Mouse (Mus musculus): ENCODE data around the gene Rpgrip1. TPM values are rescaled to one million over a fixed set of nuclear protein-coding genes. Genes with fewer than 3 reads are reported as not detected.
"Not testable (repeated sequence)": the region's sequence is repeated elsewhere in the genome, so short reads cannot be mapped to it uniquely, and the experiment has no call there.

Gene Rpgrip1
- total RNA-seq (2014; rRNA removed) (2.9 and 10.9 TPM in 2 replicates), polyA plus RNA-seq (2015; fragmentation: Nextera tagmentation; extraction: Ambion mirVana) (53.4 and 53.7 TPM in 2 replicates)

DNA sequence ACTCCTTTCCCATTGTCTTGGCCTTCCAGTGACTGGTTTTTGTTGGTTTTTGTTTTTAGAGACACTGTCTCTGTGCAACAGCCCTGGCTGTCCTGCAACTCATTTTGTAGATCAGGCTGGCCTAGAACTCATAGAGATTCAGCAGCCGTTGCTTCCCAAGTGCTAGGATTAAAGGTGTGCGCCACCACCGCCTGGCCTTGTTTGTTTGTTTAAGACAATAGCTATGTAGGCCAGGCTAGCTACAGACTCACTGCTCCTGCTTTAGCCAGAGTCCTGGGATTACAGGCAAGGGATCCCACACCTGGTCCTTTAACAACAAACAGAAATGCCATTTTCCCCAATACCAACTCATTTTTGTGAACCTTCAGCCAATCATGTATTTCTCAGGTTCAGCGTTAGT lies at the start of gene Rpgrip1:
Gene Rpgrip1, plus strand, starts transcription at position 359 of the 400 bp plus-strand sequence.
- DNase-seq (ENCODE audit: low spot score) (no peak), ATAC-seq (no peak)
- H3K4me3 ChIP-seq (ENCODE audit: low read length) = no peak within 1 kb of the TSS
- 84% methylated on average over 4 of the region's 4 CpGs for WGBS
- no peak within 1 kb of the TSS for H3K9ac ChIP-seq (replicated peaks; ENCODE audit: low read length)
- no peaks in the 10 kb centered on the region for H3K27me3 ChIP-seq (ENCODE audit: insufficient read depth, low read length)
- TF ChIP-seq CTCF (IDR thresholded peaks at IDR 0.05; ENCODE audit: low read depth) = no peak
- no peak within 1 kb of the TSS for H3K27ac ChIP-seq
- no peaks in the 10 kb centered on the region for H3K36me3 ChIP-seq (ENCODE audit: insufficient read depth, low read length)
- H3K4me2 ChIP-seq (ENCODE audit: low read depth, low read length) = no peak within 1 kb of the TSS
- H3K9me3 ChIP-seq (ENCODE audit: low read length) = no peaks in the 10 kb centered on the region
- H3K4me1 ChIP-seq (ENCODE audit: insufficient read depth, low read length) = no peaks in the 10 kb centered on the region

DNA sequence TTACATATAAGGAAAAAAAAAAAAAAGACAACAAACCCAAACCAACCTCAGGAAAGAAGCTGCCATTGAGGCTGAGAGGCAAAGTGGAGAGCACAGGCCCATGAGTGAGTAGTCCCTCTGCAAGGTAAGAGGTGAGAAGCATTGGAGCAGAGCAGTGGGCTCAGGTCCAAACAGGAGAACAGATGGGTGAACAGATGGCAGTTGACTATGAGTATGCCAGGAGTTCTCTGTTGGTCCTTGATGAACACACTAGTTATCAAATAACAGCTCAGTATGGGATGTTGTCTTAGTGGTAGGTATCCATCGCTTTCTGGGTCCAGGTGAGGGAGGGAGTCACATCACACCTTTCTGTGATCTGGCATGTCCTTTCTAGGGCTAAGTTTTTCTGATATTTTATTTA lies 49.7 kb upstream of the Rpgrip1 start:
- no peak overlapping the region for H3K4me2 ChIP-seq (ENCODE audit: low read depth, low read length)
- no peaks in the 10 kb centered on the region for H3K4me1 ChIP-seq (ENCODE audit: insufficient read depth, low read length)
- H3K4me3 ChIP-seq (ENCODE audit: low read length) = no peak overlapping the region
- no peak for TF ChIP-seq CTCF (IDR thresholded peaks at IDR 0.05; ENCODE audit: low read depth)
- DNase-seq (ENCODE audit: low spot score) (peak; percentile 53), ATAC-seq (peak; percentile 35; the same call in 1 of the 2 replicates)
- H3K27ac ChIP-seq = no peak overlapping the region
- WGBS = 61% methylated on average over 1 of the region's 1 CpGs
- H3K9ac ChIP-seq (replicated peaks; ENCODE audit: low read length) = no peak overlapping the region
- no peaks in the 10 kb centered on the region for H3K36me3 ChIP-seq (ENCODE audit: insufficient read depth, low read length)
- no peaks in the 10 kb centered on the region for H3K27me3 ChIP-seq (ENCODE audit: insufficient read depth, low read length)
- no peaks in the 10 kb centered on the region for H3K9me3 ChIP-seq (ENCODE audit: low read length)

- Histone ChIP-seq H3K9ac (replicated peaks; ENCODE audit: low read length) (no peak overlapping the region), H3K4me3 (ENCODE audit: low read length) (no peak overlapping the region), H3K27me3 (ENCODE audit: insufficient read depth, low read length) (no peaks in the 10 kb centered on the region), H3K36me3 (ENCODE audit: insufficient read depth, low read length) (no peaks in the 10 kb centered on the region), H3K4me2 (ENCODE audit: low read depth, low read length) (no peak overlapping the region), H3K27ac (no peak overlapping the region), H3K9me3 (ENCODE audit: low read length) (no peaks in the 10 kb centered on the region), H3K4me1 (ENCODE audit: insufficient read depth, low read length) (no peaks in the 10 kb centered on the region)
- DNase-seq (ENCODE audit: low spot score) = no peak
- 87% methylated on average over 8 of the region's 8 CpGs for WGBS
- ATAC-seq = no peak
- TF ChIP-seq CTCF (IDR thresholded peaks at IDR 0.05; ENCODE audit: low read depth) = no peak
Observed at GRCm38 (mm10) chr14:52061798-52062197, 48.7 kb upstream of the Rpgrip1 start.

DNA sequence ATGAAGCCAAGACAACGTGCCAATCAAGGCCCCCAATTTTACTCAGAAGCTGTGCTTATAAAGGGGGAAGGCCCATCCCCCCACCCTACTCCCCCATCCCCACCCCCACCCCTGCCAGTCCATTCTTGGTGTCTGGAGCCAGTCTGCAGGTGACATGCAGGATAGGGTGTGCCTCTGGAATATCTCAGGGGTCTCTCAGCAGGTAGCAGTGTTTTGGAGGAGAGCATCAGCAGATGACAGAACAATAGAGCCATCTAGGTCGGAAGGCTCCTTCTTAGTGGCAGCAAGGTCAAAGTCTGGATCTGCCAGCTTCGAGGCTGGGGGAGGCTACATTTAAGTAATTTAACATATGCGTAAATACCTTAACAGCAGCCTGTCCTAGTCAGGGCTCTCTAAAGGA lies 44.4 kb upstream of the Rpgrip1 start:
- Histone ChIP-seq H3K27ac (no peak overlapping the region), H3K9me3 (ENCODE audit: low read length) (no peaks in the 10 kb centered on the region), H3K9ac (replicated peaks; ENCODE audit: low read length) (no peak overlapping the region), H3K4me2 (ENCODE audit: low read depth, low read length) (no peak overlapping the region), H3K4me1 (ENCODE audit: insufficient read depth, low read length) (no peaks in the 10 kb centered on the region), H3K27me3 (ENCODE audit: insufficient read depth, low read length) (no peaks in the 10 kb centered on the region), H3K4me3 (ENCODE audit: low read length) (no peak overlapping the region), H3K36me3 (ENCODE audit: insufficient read depth, low read length) (peaks cover 3% of the 10 kb centered on the region)
- ATAC-seq = no peak
- no peak for TF ChIP-seq CTCF (IDR thresholded peaks at IDR 0.05; ENCODE audit: low read depth)
- WGBS = 58% methylated on average over 4 of the region's 4 CpGs
- DNase-seq (ENCODE audit: low spot score) = no peak

DNA sequence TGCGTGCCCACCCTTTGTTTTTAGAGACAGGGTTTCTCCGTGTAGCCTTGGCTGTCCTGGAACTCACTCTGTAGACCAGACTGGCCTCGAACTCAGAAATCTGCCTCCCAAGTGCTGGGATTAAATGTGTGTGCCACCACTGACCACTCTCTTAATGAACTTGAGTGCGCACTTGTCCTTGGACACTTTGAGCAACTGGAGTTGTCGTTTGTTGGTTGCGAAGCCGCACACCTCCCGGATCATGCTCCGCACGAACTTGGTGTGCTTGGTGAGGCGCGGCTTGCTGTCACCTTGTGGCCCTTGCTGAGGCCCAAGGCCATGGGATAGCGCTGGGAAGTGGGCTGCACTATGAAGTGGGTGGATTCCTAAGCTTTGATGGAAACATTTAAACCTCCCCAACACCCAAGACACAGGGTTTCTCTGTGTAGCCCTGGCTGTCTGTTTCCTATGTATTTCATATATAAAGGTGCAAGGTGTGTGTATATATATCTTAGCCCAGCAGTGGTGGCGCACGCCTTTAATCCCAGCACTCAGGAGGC lies 38.8 kb upstream of the Rpgrip1 start:
- H3K4me3 ChIP-seq (ENCODE audit: low read length) = no peak overlapping the region
- H3K9ac ChIP-seq (replicated peaks; ENCODE audit: low read length) = no peak overlapping the region
- H3K36me3 ChIP-seq (ENCODE audit: insufficient read depth, low read length) = peaks cover 18% of the 10 kb centered on the region
- no peaks in the 10 kb centered on the region for H3K9me3 ChIP-seq (ENCODE audit: low read length)
- no peak for TF ChIP-seq CTCF (IDR thresholded peaks at IDR 0.05; ENCODE audit: low read depth)
- H3K4me2 ChIP-seq (ENCODE audit: low read depth, low read length) = no peak overlapping the region
- no peaks in the 10 kb centered on the region for H3K27me3 ChIP-seq (ENCODE audit: insufficient read depth, low read length)
- 94% methylated on average over 15 of the region's 15 CpGs for WGBS
- ATAC-seq (0 out of 2 replicates have a peak, but pooled peaks have one; percentile 43), DNase-seq (ENCODE audit: low spot score) (no peak)
- H3K27ac ChIP-seq = no peak overlapping the region
- H3K4me1 ChIP-seq (ENCODE audit: insufficient read depth, low read length) = no peaks in the 10 kb centered on the region

DNA sequence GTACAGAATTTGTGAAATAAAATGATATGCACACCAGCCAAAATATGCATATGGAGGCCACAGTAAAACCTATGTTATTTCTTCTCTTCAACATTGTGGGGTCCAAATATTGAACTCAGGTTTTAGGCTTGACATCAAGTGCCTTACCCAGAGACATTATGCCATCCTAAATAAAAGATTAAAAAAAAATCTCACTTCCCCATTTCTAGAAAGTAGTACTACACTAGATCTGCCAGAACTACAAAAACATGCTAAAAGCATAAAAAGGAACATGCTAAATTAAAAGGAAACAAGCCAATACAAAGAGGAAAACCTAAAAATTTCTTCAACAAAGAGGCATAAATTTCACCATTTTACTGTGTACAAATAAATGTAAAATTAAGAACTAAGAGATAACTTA lies 27.4 kb upstream of the Rpgrip1 start:
- no peaks in the 10 kb centered on the region for H3K27me3 ChIP-seq (ENCODE audit: insufficient read depth, low read length)
- TF ChIP-seq CTCF (IDR thresholded peaks at IDR 0.05; ENCODE audit: low read depth) = no peak
- H3K36me3 ChIP-seq (ENCODE audit: insufficient read depth, low read length) = peaks cover 22% of the 10 kb centered on the region; the same call in 1 of the 2 replicates
- ATAC-seq (no peak), DNase-seq (ENCODE audit: low spot score) (no peak)
- no peak overlapping the region for H3K4me3 ChIP-seq (ENCODE audit: low read length)
- H3K4me2 ChIP-seq (ENCODE audit: low read depth, low read length) = no peak overlapping the region
- H3K27ac ChIP-seq = no peak overlapping the region
- H3K9me3 ChIP-seq (ENCODE audit: low read length) = no peaks in the 10 kb centered on the region
- H3K9ac ChIP-seq (replicated peaks; ENCODE audit: low read length) = no peak overlapping the region
- H3K4me1 ChIP-seq (ENCODE audit: insufficient read depth, low read length) = no peaks in the 10 kb centered on the region

DNA sequence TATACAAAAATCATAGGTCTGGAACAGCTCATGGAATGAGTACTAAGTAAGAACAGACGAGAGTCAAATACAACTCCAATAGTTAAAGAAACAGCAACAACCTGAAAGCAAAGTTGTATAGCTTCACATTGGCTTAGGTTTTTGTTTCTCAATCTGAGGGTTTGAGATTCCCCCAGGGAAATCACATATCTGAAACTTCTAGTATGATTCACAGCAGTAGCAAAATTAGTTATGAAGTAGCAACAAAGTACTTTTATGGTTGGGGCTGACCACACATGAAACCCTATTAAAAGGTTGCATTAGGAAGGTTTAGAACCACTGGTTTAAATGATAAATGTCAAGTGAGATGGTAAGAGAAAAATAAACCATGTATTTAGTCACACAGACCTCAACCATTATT lies 16.0 kb upstream of the Rpgrip1 start:
- ATAC-seq (no peak), DNase-seq (ENCODE audit: low spot score) (no peak)
- 86% methylated on average over 1 of the region's 1 CpGs for WGBS
- Histone ChIP-seq H3K4me1 (ENCODE audit: insufficient read depth, low read length) (0 out of 2 replicates have a peak, but pooled peaks cover under 1% of the 10 kb centered on the region), H3K27me3 (ENCODE audit: insufficient read depth, low read length) (no peaks in the 10 kb centered on the region), H3K9ac (replicated peaks; ENCODE audit: low read length) (no peak overlapping the region), H3K4me3 (ENCODE audit: low read length) (no peak overlapping the region), H3K27ac (no peak overlapping the region), H3K4me2 (ENCODE audit: low read depth, low read length) (no peak overlapping the region), H3K36me3 (ENCODE audit: insufficient read depth, low read length) (peaks cover 14% of the 10 kb centered on the region), H3K9me3 (ENCODE audit: low read length) (no peaks in the 10 kb centered on the region)
- TF ChIP-seq CTCF (IDR thresholded peaks at IDR 0.05; ENCODE audit: low read depth) = no peak

DNA sequence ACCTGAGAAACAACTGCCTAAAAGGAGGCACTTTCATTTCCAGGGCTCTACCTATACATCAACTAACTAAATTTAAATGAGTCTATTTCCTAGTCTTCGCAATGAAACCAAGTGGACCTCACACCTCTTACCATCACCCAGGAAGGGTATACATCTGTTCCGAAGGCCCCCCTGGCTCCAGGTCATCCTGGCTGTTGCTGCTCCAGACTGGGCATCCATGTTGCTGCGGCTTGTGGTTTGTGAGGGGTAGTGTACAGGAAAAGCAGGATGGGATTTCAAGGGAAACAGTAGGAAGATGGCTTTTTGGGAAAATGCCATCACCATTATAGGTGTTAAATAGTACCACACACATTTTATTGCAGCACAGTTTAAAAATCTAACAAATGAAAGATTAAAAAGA lies 13.3 kb upstream of the Rpgrip1 start:
- not testable (repeated sequence) for H3K27me3 ChIP-seq (ENCODE audit: insufficient read depth, low read length); H3K4me3 ChIP-seq (ENCODE audit: low read length); DNase-seq (ENCODE audit: low spot score); H3K4me2 ChIP-seq (ENCODE audit: low read depth, low read length); H3K27ac ChIP-seq; H3K9me3 ChIP-seq (ENCODE audit: low read length); ATAC-seq; H3K9ac ChIP-seq (replicated peaks; ENCODE audit: low read length); H3K4me1 ChIP-seq (ENCODE audit: insufficient read depth, low read length); H3K36me3 ChIP-seq (ENCODE audit: insufficient read depth, low read length)
- 94% methylated on average over 3 of the region's 3 CpGs for WGBS

- WGBS = 75% methylated on average over 3 of the region's 3 CpGs
- not testable (repeated sequence) for H3K27ac ChIP-seq; DNase-seq (ENCODE audit: low spot score); H3K9ac ChIP-seq (replicated peaks; ENCODE audit: low read length); H3K27me3 ChIP-seq (ENCODE audit: insufficient read depth, low read length); H3K4me2 ChIP-seq (ENCODE audit: low read depth, low read length); H3K9me3 ChIP-seq (ENCODE audit: low read length); H3K4me3 ChIP-seq (ENCODE audit: low read length); H3K4me1 ChIP-seq (ENCODE audit: insufficient read depth, low read length); ATAC-seq; H3K36me3 ChIP-seq (ENCODE audit: insufficient read depth, low read length)
Observed at GRCm38 (mm10) chr14:52098387-52098786, 12.1 kb upstream of the Rpgrip1 start.

All from hindbrain, postnatal 0 days (tissue).